In genomic region chr12:85051218-85051617, GRCm38 (mm10) we compare ENCODE assay signal across 15 mouse cellular contexts. TPM values are rescaled to one million over a fixed set of nuclear protein-coding genes. Genes with fewer than 3 reads are reported as not detected.
DNase-seq lines count a peak whose midpoint lies in the region; TF ChIP-seq lines count a peak whose summit lies in the region.
"Had no signal": no experiment of that assay in that cellular context is flagged by ENCODE, and none has a peak within 500 bp of the region (broad histone marks: within the 10 kb centered on the region; RNA-seq: fewer than 3 reads in every experiment).

No protein-coding gene starts in this region.

- peaks cover 13% of the 10 kb centered on the region for H3K36me3 ChIP-seq in ES-E14 (ENCODE audit: control insufficient read depth, insufficient read depth, low read length, poor library complexity, severe bottlenecking)

- no peaks in the 10 kb centered on the region for H3K9me3 ChIP-seq in ES-E14 (ENCODE audit: control insufficient read depth, insufficient read depth, low read depth, low read length)
- H3K9me3 ChIP-seq: megakaryocyte, embryonic 14.5 days had no signal

- no peak overlapping the region for H3K27ac ChIP-seq in ES-E14 (ENCODE audit: insufficient read depth, low read depth, low read length, poor library complexity, severe bottlenecking)
- H3K27ac ChIP-seq: heart, adult 2 months had no signal

- peaks cover 0 to 2% of the 10 kb centered on the region in 2 experiments; a peak in 2 of 4 replicates for H3K4me1 ChIP-seq in ES-E14 (ENCODE audit: control insufficient read depth in 2 of 2, insufficient read depth in 2 of 2, low read length in 2 of 2, poor library complexity in 1 of 2)
- H3K4me1 ChIP-seq: megakaryocyte, embryonic 14.5 days had no signal

- DNase-seq in CD4-positive helper T cell, adult 2 months (ENCODE audit: low read depth, low spot score) = peak; percentile 47
- DNase-seq in ES-E14 (ENCODE audit: low read depth, low spot score) = peak; percentile 12
- DNase-seq in induced T-regulatory cell, adult 2 months (ENCODE audit: low read depth) = peak; percentile 67
- peak; percentile 11 to 16 for DNase-seq in kidney, postnatal 36 days
- no peak for DNase-seq in frontal cortex, postnatal 36 days (ENCODE audit: low spot score in 2 of 2)
- DNase-seq in layer of hippocampus, postnatal 10 days (ENCODE audit: low spot score in 2 of 2) = no peak
- no peak for DNase-seq in right cerebral cortex, postnatal 4 days
- DNase-seq: adrenal gland, postnatal 25 days; cerebellum, adult 11-12 months; embryo, embryonic 11 days; heart, adult 2 months; heart, postnatal 36 days; lung, embryonic 14.5 days had no signal

- in situ Hi-C loops in ES-E14 (cut with MboI; ENCODE audit: low sequenced_read_pairs in 2 of 2, unreplicated experiment in 2 of 2) = no loop called here

- no peak overlapping the region for H3K9ac ChIP-seq in ES-E14 (ENCODE audit: insufficient read depth, low read depth, low read length, poor library complexity, severe bottlenecking)
- H3K9ac ChIP-seq: lung, embryonic 14.5 days had no signal

- H3K4me3 ChIP-seq in ES-E14 (ENCODE audit: insufficient read depth in 1 of 2, low read depth in 1 of 2, low read length in 2 of 2, poor library complexity in 1 of 2, severe bottlenecking in 1 of 2) = no peak overlapping the region
- H3K4me3 ChIP-seq: erythroblast, embryonic 14.5 days; heart, adult 2 months; megakaryocyte, embryonic 14.5 days had no signal

TF ChIP-seq in ES-E14, 5 proteins besides CTCF, POLR2A, EP300 and RAD21:
- TF ChIP-seq ZC3H11A (IDR thresholded peaks at IDR 0.05; ENCODE audit: borderline replicate concordance, low read depth, low read length) (no peak), MAFK (IDR thresholded peaks at IDR 0.05; ENCODE audit: insufficient read depth, low read depth, low read length) (no peak), CHD2 (IDR thresholded peaks at IDR 0.05; ENCODE audit: low read depth, low read length) (no peak), ZNF384 (IDR thresholded peaks at IDR 0.05; ENCODE audit: low read depth, low read length) (no peak), HCFC1 (IDR thresholded peaks at IDR 0.05; ENCODE audit: borderline replicate concordance, insufficient read depth, low read length) (no peak)

RNA-seq across cellular contexts. Expression of gene Ylpm1, which starts 55.1 kb away (rescaled TPM):
- total RNA-seq in ES-E14 (2012; rRNA removed) = 33.4 and 38.8 TPM in 2 replicates
- 100 to 1,000 TPM; 120 to 131 TPM for total RNA-seq in layer of hippocampus, postnatal 10 days (2021)

RNA-seq across cellular contexts. Expression of gene Prox2, which starts 59.3 kb away (rescaled TPM):
- 0.98 and 1.8 TPM in 2 replicates for total RNA-seq in ES-E14 (2012; rRNA removed)
- total RNA-seq in layer of hippocampus, postnatal 10 days (2021) = 1 to 10 TPM; 1.1 to 1.4 TPM

RNA-seq across cellular contexts. Expression of gene Dlst, which starts 59.4 kb away (rescaled TPM):
- 85.3 and 98.8 TPM in 2 replicates for total RNA-seq in ES-E14 (2012; rRNA removed)
- 100 to 1,000 TPM; 162 to 167 TPM for total RNA-seq in layer of hippocampus, postnatal 10 days (2021)

Comparison
In these comparisons a context has a peak if more than half of its experiments do, and no peak if none do; other contexts are left out.
1. DNase-seq: peak in CD4-positive helper T cell, adult 2 months (single experiment), ES-E14 (single experiment), induced T-regulatory cell, adult 2 months (single experiment) and kidney, postnatal 36 days (2 of 2); none in frontal cortex, postnatal 36 days (0 of 2), layer of hippocampus, postnatal 10 days (0 of 2) and right cerebral cortex, postnatal 4 days (single experiment).